Mouse (Mus musculus) thymus, postnatal 4 days (tissue): Measurements from ENCODE around the gene Dnajc1.

Experiments used
- DNase-seq: peaks from one replicate; pipeline ENCODE4 v3.0.0; 2021

Gene Dnajc1

DNA sequence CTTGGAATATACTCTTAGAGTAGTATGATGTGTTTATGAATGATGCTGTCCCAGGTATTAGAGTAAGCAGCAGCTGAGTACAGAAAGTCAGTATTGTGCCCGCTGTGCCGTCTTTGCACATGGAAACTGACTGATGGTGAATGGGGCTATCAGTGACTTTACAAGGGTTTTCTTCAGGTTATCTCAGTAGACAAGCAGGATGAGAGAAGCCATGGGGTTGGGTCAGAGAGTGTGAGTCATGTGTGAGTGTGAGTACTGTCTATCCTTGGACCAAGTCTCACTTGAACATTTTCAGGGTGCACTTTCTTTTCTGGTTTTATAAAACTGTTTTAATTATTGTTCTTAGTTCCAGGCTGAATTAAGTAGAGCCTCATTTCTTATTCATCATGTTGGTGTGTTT is 204.3 kb downstream of the Dnajc1 start:
- DNase-seq = no peak

- DNase-seq = no peak
Observed at GRCm38 (mm10) chr2:18183079-18183478, 209.6 kb downstream of the Dnajc1 start.

- no peak for DNase-seq
Observed at GRCm38 (mm10) chr2:18181631-18182030, 211.0 kb downstream of the Dnajc1 start.

GRCm38 (mm10) chr2:18180323-18180722 is 212.3 kb downstream of the Dnajc1 start:
- DNase-seq = no peak

- DNase-seq = no peak
Observed at GRCm38 (mm10) chr2:18176235-18176634, 216.4 kb downstream of the Dnajc1 start.

DNA sequence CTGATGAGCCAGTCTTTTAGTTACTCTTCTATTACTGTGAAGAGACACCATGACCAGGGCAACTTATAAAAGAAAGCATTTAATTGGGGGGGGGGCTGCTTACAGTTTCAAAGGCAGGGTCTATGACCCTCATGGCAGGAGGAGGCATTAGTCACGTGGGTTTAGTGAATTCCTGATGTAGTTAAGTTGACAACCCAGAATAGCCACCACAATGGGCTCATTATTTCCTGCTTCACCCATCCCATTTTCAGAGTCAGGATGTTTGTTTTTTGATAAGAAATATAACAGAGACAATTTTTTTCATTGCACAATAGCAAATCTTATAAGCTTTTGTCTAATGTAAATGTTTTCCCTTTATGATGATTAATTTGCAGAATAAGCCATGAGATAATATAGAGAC is 217.4 kb downstream of the Dnajc1 start:
- DNase-seq = no peak

DNA sequence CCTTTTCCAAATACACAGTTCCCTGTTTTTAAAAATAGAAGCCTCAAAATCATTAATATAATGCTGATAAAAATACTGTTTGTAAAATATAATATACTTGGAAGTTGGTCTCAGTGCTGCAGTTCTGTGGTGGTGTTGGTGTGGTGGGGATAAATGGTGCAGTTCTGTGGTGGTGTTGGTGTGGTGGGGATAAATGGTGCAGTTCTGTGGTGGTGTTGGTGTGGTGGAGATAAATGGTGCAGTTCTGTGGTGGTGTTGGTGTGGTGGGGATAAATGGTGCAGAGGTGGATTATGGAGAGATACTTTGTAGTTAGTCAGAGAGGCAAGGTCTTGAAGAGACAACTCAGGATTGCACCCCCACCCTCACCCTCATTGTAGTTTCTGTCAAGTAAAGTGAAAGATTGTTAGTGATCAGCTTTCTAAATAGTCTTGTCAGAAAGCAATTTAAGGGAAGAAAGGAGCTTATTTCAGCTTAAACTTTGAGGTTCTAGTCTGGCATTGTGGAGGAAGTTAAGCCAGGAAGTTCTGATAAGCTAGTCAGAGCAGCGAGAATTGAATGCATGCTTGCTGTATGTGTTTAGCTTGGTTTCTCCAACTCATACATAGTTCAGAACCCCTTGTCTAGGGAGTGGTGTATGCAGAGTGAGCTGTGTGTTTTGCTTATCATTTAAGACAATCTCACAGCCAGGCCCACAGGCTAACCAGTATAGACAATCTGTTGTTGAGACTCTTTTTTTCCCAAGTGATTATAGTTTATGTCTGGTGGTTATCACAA is 223.3 kb downstream of the Dnajc1 start:
- DNase-seq = no peak

DNA sequence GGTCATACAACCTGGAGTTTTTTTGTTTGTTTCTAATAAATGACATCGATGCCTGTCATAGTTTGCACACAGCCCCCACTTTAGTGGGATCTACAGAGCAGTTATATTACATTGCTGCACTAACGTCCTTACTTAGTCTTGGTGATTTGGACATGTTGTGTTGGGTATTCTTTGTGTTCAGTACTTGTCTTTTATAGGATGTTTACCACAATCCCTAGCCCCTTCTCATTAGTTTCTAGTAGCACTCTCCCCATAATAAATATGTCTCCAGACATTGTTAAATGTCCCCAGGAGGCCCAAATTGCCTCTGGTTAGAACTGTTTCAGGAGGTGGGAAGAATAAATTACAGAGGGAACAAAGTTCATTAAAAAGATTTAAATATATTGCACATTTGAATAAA is 227.1 kb downstream of the Dnajc1 start:
- no peak for DNase-seq

DNA sequence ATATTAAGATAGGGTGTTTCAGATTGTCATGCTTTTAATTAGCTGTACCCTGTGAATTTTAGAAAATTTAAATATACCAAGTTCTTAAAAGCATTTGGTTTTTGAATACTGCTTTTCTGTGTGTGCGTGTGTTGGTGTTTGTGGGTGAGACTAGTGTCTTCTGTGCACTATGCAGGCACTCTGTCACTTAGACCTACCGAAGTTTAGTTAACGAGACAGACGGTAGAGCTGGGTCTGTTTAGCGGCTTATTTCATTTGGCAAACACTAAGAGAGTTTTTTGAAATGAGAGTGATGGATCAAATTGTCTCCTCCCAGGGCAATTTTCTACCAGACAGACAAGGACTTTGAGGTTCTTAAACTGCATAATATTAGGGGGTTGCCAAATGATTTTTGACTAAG is 231.6 kb downstream of the Dnajc1 start:
- no peak for DNase-seq

DNA sequence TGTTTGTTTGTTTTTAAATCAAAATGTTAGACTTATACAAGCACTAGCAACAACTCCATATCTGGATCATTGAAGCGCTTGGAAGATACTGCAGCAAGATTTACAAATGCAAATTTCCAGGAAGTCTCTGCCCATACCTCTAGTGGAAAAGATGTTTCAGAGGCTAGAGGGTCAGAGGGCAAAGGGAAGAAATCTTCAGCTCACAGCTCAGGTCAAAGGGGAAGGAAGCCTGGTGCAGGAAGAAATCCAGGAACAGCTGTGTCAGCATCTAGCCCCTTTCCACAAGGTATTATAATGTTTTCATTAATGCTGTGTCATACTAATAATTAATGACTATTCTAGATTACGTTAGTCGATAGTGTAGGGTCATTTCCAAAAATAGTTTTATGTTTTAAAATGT is 233.2 kb downstream of the Dnajc1 start:
- DNase-seq = no peak

DNA sequence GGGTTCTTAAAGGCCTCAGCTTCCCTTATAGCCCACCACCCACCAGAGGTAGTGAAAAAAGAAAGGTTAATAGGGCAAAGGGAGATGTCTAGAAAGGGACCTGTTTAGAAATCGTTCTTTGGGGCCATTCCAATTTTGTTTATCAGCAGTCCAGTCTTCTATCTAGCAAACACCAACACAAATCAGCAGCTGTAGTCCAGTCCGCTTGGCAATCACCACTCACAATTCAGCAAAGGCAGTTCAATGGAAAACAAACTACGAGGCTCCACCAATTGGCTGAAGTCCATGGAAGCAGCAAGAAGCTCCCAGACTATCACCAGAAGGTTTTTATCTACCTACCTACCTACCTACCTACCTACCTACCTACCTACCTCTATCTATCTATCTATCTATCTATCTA is 236.5 kb downstream of the Dnajc1 start:
- DNase-seq = no peak
